Mouse (Mus musculus): ENCODE measurements at regions not wholly inside any gene's neighbourhood (a gene's known extent, or its start where the extent isn't known, plus 50 kb on each side); places are given as distances from the start of the nearest gene placed in this dataset.

DNA sequence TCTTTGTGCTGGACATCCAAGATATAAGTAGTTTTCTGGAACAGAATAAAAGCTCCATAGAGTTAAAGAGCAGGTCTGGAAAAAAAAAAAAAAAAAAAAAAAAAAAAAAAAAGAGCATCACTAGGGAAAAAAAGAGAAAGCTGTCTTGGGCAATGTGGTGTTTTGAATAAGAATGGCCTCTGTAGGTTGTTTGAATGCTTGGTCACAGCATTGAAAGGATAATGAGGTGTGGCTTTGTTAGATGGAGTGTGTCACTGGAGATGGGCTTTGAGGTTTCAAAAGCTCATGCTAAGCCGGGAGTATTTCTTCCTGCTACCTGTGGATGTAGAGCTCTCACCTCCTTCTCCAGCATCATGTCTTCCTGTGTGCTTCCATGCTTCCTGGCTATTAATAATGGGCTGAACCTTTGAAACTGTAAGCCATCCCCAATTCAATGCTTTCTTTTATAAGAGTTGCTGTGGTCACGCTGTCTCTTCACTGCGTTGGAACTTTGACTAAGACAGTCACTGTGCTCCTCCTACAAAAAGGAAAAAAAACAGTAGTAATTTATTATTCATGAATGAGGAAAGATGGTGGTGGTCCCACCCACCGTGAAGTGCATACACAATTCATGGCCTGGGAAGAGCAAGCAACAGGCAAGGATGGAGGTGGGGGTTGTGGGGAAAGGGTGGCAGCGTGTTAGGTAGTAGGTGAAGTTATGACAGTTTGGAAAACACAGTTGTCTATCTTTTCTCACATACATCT is 283.2 kb upstream of the Tbc1d5 start:
- no peak for TF ChIP-seq CTCF (IDR thresholded peaks at IDR 0.05; ENCODE audit: insufficient read depth, low read depth, low read length)
- TF ChIP-seq POLR2A (IDR thresholded peaks at IDR 0.05; ENCODE audit: insufficient read depth, low read depth, low read length): no peak
